Mouse (Mus musculus) heart, adult 8-10 months (tissue): ENCODE data around the gene Car11. TPM values are rescaled to one million over a fixed set of nuclear protein-coding genes. Genes with fewer than 3 reads are reported as not detected.

Experiments
- total RNA-seq, 4 experiments: library from RNA; stranded (reverse); gene quantifications; 2 replicates each; pipeline ENCODE4 v1.2.4; 2022

Car11 gene
- total RNA-seq, 4 experiments from 2014 or later: 5.5 to 8.7 (median 8.1) TPM

Other genes starting within 250 kb of the Car11 start
- 100 to 1,000 TPM; 164 to 329 (median 254) TPM for gene Ftl1, start 240.0 kb upstream of the Car11 start, total RNA-seq
- gene Bax, start 232.9 kb upstream of the Car11 start, total RNA-seq: 10 to 100 TPM; 24.3 to 26.9 (median 26.2) TPM
- gene Tulp2, start 218.0 kb upstream of the Car11 start, total RNA-seq: not detected
- gene Gm45808, start 213.0 kb upstream of the Car11 start, total RNA-seq: 1 to 10 TPM; 3.8 to 8.5 (median 7.6) TPM
- gene Dhdh, start 211.0 kb upstream of the Car11 start, total RNA-seq: 10 to 100 TPM; 10.2 to 12.8 (median 11.5) TPM
- 100 to 1,000 TPM; 130 to 149 (median 139) TPM for gene Nucb1, start 189.4 kb upstream of the Car11 start, total RNA-seq
- 10 to 100 TPM; 21.9 to 31.6 (median 28.0) TPM for gene Ppp1r15a, start 173.6 kb upstream of the Car11 start, total RNA-seq
- 1 to 10 TPM; 2.6 to 4.2 (median 3.0) TPM for gene Plekha4, start 173.5 kb upstream of the Car11 start, total RNA-seq
- gene Hsd17b14, start 144.9 kb upstream of the Car11 start, total RNA-seq: 1 to 10 TPM in 3 of 4 experiments, under 1 TPM in 1; 0.40 to 2.0 (median 1.1) TPM
- gene Bcat2, start 129.7 kb upstream of the Car11 start, total RNA-seq: 100 to 1,000 TPM; 295 to 316 (median 308) TPM
- not detected for gene Fgf21, start 84.4 kb upstream of the Car11 start, total RNA-seq
- not detected for gene Fut1, start 82.6 kb upstream of the Car11 start, total RNA-seq
- under 1 TPM; 0.20 to 0.53 (median 0.35) TPM for gene Izumo1, start 78.0 kb upstream of the Car11 start, total RNA-seq
- gene Rasip1, start 72.4 kb upstream of the Car11 start, total RNA-seq: 10 to 100 TPM; 17.8 to 27.2 (median 26.2) TPM
- gene Mamstr, start 59.9 kb upstream of the Car11 start, total RNA-seq: 1 to 10 TPM; 2.0 to 5.9 (median 5.1) TPM
- gene Fut2, start 33.4 kb upstream of the Car11 start, total RNA-seq: 1 to 10 TPM in 1 of 4 experiments, under 1 TPM in 3; 0.19 to 1.5 (median 0.58) TPM
- under 1 TPM in 2 of 4 experiments, not detected in 2; 0.22 to 0.25 TPM for gene Ntn5, start 15.8 kb upstream of the Car11 start, total RNA-seq
- under 1 TPM in 3 of 4 experiments, not detected in 1; 0.16 to 0.25 (median 0.23) TPM for gene Sec1, start 5.4 kb upstream of the Car11 start, total RNA-seq
- 100 to 1,000 TPM in 3 of 4 experiments, 10 to 100 TPM in 1; 72.2 to 183 (median 152) TPM for gene Dbp, start 5.2 kb downstream of the Car11 start, total RNA-seq
- gene Rpl18, start 15.6 kb downstream of the Car11 start, total RNA-seq: 100 to 1,000 TPM; 552 to 697 (median 598) TPM
- 10 to 100 TPM; 15.3 to 19.3 (median 18.4) TPM for gene Sphk2, start 18.2 kb downstream of the Car11 start, total RNA-seq
- gene Fam83e, start 21.4 kb downstream of the Car11 start, total RNA-seq: under 1 TPM; 0.19 to 0.55 (median 0.44) TPM
- not detected for gene Spaca4, start 26.0 kb downstream of the Car11 start, total RNA-seq
- gene Lmtk3, start 83.9 kb downstream of the Car11 start, total RNA-seq: under 1 TPM in 1 of 4 experiments, not detected in 3; 0.22 TPM
- gene Sult2b1, start 84.8 kb downstream of the Car11 start, total RNA-seq: not detected
- 10 to 100 TPM; 54.0 to 65.5 (median 62.1) TPM for gene Cyth2, start 114.7 kb downstream of the Car11 start, total RNA-seq
- 1 to 10 TPM in 3 of 4 experiments, under 1 TPM in 1; 0.87 to 6.1 (median 3.1) TPM for gene Kcnj14, start 124.9 kb downstream of the Car11 start, total RNA-seq
- gene Grwd1, start 131.1 kb downstream of the Car11 start, total RNA-seq: 10 to 100 TPM; 10.2 to 16.0 (median 13.6) TPM
- 100 to 1,000 TPM; 115 to 134 (median 127) TPM for gene Kdelr1, start 172.9 kb downstream of the Car11 start, total RNA-seq
- 1 to 10 TPM; 1.1 to 2.2 (median 1.3) TPM for gene Grin2d, start 178.5 kb downstream of the Car11 start, total RNA-seq
- not detected for gene Syngr4, start 196.9 kb downstream of the Car11 start, total RNA-seq
- 100 to 1,000 TPM; 115 to 143 (median 126) TPM for gene Tmem143, start 197.1 kb downstream of the Car11 start, total RNA-seq
- gene Emp3, start 221.6 kb downstream of the Car11 start, total RNA-seq: 10 to 100 TPM; 17.3 to 24.6 (median 22.3) TPM
- 1 to 10 TPM in 3 of 4 experiments, under 1 TPM in 1; 0.66 to 1.4 (median 1.2) TPM for gene Ccdc114, start 224.2 kb downstream of the Car11 start, total RNA-seq